Mouse (Mus musculus) macrophage (primary cell): ENCODE results near the gene Git2. TPM values are rescaled to one million over a fixed set of nuclear protein-coding genes. Genes with fewer than 3 reads are reported as not detected.

ENCODE experiments used
- H3K27ac ChIP-seq: fragments of 350-480 bp; formaldehyde crosslinking; 2 replicates; pipeline ENCODE4 v1.9.0; 2021
- H3K36me3 ChIP-seq: fragments of 350-480 bp; formaldehyde crosslinking; 2 replicates; pipeline ENCODE4 v1.9.0; 2021; ENCODE audit errors: inconsistent target
- H3K4me3 ChIP-seq: fragments of 350-480 bp; formaldehyde crosslinking; 2 replicates; pipeline ENCODE4 v1.9.0; 2021; ENCODE audit errors: inconsistent target
- H3K79me2 ChIP-seq: fragments of 350-480 bp; formaldehyde crosslinking; 2 replicates; pipeline ENCODE4 v1.9.0; 2021; ENCODE audit errors: inconsistent target
- WGBS: methylation state at CpG from one replicate; pipeline ENCODE4 v1.1.7; 2026; ENCODE audit warnings: inconsistent platforms; ENCODE audit not compliant: missing documents; 5-methylcytosine and 5-hydroxymethylcytosine counted together
- polyA plus RNA-seq: library from polyadenylated mRNA; stranded (reverse); fragments of 250-400 nt; gene quantifications from 3 replicates; pipeline ENCODE4 v1.2.4, GENCODE M21; 2018; ENCODE audit warnings: inconsistent platforms

Gene Git2
- polyA plus RNA-seq, 1 experiment from 2014 or later, result 50.3 TPM

DNA sequence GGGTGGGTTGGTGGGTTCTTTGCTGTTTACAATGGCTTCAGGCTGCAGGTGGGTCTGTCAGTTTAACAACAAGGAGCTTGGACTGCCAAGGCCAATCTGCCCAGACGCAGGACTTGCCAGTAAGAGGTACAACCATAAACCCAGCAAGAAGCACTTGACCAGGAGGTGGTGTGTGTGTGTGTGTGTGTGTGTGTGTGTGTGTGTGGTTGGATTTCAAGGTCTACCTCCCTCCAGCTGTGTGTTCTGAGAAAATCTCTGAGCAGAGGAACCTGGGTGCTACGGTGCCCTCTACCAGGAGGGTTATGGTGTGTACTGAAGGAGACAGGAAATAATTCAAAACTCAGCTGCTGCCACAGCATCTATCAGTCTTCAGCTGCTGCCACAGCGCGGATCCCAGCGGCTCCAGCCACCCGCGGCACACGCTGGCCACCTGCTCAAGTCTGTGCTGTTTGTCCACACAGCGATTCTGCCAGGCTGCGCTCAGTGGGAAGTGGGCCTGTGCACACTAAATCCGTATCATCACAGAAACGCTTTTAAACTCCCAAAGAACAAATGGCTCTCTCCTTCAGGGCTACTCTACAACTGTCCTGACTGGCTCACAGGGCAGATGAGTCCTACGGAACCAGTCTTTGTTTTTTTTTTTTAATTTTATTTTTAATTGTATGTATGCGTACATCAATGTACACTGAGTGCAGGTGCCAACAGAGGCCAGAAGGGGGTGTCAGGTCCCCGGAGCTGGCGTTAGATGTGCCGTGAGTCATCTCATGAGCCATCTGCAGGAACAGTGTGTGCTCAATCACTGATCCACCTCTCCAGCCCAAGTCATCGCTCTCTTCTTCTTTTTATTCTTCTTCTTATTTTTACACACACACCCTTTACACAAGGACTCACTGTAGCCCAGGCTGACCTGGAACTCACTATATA, 10.2 kb downstream of the Git2 start:
- peaks cover 81% of the 10 kb centered on the region for H3K79me2 ChIP-seq
- no peak overlapping the region for H3K27ac ChIP-seq
- no peak overlapping the region for H3K4me3 ChIP-seq
- WGBS, result 87% methylated on average over 16 of the region's 18 CpGs
- peaks cover 56% of the 10 kb centered on the region for H3K36me3 ChIP-seq

GRCm38 (mm10) chr5:114761980-114762379, 13.3 kb downstream of the Git2 start:
- 94% methylated on average over 8 of the region's 8 CpGs for whole genome bisulfite sequencing
- Histone ChIP-seq H3K79me2 (peaks cover 50% of the 10 kb centered on the region), H3K4me3 (no peak overlapping the region), H3K36me3 (peaks cover 79% of the 10 kb centered on the region), H3K27ac (no peak overlapping the region)

DNA sequence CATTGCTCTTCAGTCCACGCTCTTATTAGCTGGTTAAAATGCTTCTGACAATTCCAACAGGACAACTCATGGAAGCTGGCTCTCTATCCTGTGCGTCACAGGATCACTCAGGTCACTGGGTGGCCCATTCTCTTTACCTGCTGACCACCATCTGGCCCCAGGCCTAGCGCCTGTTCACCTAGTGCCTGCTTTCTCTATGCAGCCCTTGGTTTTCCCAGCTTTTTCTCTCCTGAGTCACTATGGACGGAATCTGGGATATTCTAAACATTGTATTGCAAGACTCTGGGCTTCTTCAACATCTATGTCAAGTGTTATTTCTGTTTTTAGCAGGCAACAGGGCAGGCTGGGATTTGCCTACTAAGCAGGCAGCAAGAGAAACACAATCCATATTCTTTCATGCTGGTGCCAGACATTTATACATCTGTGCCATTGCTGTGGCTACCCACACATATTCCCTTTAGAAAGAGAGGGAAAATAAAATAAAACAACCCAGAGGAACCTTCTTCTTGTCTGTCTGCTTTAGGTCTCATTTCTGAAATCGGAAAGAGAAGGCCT, 15.7 kb downstream of the Git2 start:
- Histone ChIP-seq H3K27ac (no peak overlapping the region), H3K79me2 (peaks cover 27% of the 10 kb centered on the region; the same call in 1 of the 2 replicates), H3K36me3 (peaks cover 90% of the 10 kb centered on the region), H3K4me3 (no peak overlapping the region)
- 91% methylated on average over 5 of the region's 5 CpGs for whole genome bisulfite sequencing

DNA sequence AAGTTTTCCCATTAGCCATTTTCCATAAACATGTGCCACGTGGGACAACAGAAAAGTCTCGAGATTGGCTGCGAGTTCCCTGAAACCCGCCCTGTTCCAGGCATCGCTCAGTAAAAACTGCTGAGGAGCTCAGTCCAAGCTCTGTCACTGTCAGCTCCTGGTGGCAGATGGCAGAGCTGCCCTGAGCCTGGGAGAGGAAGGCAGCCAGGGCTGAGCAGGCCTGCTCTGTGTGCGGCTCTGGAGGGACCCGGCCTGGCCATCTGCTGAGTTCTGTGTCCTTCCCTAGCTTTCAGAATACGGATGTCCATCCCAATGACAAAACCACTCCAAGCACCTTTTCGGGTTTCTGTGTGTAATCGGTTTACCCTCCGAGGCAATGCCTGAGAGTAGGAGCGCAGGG, 21.9 kb downstream of the Git2 start:
- Histone ChIP-seq H3K27ac (no peak overlapping the region), H3K4me3 (no peak overlapping the region), H3K79me2 (no peaks in the 10 kb centered on the region), H3K36me3 (peaks cover 93% of the 10 kb centered on the region)
- WGBS, result 92% methylated on average over 11 of the region's 12 CpGs

DNA sequence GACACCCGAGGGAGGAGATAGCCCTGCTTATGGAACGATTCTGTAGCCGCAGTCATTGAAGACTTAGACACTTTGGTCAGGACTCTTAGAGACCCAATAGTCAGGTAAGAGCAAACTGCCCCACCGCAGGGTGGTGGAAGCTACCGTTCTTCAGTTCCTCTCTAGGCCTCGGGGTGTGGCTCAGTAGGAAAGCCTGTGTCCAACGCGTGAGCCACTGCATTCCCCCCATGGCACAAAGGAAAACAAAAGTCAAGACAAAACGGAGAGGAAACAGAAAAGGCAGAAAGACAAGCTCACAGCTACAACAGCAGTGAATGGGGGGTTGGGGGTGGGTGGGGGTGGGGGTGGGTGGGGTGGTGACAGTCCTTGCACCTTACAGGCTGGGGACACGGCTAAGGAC, 22.9 kb downstream of the Git2 start:
- H3K27ac ChIP-seq, result no peak overlapping the region
- H3K4me3 ChIP-seq, result no peak overlapping the region
- H3K36me3 ChIP-seq, result peaks cover 97% of the 10 kb centered on the region
- H3K79me2 ChIP-seq, result no peaks in the 10 kb centered on the region
- WGBS, result 81% methylated on average over 10 of the region's 10 CpGs

DNA sequence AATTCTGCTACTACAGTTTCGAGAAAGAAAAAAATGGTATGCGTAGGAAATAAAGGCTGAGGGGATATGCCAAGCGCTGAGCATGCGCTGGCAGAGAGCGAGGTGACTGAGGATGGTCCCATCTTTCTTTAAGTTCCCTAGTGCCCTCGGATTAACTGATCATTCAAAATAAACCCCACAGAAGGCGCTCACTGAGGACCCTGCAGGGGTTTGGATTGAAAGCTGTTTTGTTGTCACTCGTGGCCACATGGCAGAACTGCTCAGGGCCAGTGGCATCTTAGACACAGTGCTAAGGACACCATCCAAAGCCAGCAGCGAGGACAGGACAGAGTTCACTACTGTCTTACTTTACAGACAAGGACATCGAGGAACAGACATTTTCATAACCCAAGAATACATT, 25.0 kb downstream of the Git2 start:
- Histone ChIP-seq H3K4me3 (no peak overlapping the region), H3K79me2 (no peaks in the 10 kb centered on the region), H3K36me3 (peaks cover 96% of the 10 kb centered on the region), H3K27ac (no peak overlapping the region)
- WGBS, result 96% methylated on average over 10 of the region's 10 CpGs

GRCm38 (mm10) chr5:114747521-114747920, 27.8 kb downstream of the Git2 start:
- Histone ChIP-seq H3K27ac (no peak overlapping the region), H3K79me2 (no peaks in the 10 kb centered on the region), H3K4me3 (no peak overlapping the region), H3K36me3 (peaks cover 97% of the 10 kb centered on the region)
- 83% methylated on average over 5 of the region's 5 CpGs for WGBS

DNA sequence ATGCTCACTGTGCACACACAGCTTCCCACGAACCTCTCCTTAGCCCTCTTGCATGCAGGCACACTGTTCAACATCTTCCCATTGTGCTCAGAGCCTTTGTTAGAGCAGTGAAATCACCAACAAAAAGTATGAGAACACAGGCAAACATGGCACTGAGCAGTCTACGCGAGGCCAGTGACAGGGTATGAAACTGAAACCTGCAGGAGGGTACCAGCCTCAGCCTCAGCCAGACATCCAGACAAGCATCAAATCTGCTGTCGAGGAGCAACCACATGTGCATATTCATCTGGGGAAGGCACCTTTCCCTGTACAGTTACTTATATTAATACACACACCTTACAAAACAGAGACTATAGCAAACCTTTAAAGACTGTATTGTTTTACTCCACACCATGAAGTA, 28.4 kb downstream of the Git2 start:
- no peaks in the 10 kb centered on the region for H3K79me2 ChIP-seq
- 81% methylated on average over 4 of the region's 4 CpGs for WGBS
- H3K4me3 ChIP-seq, result no peak overlapping the region
- no peak overlapping the region for H3K27ac ChIP-seq
- H3K36me3 ChIP-seq, result peaks cover 97% of the 10 kb centered on the region

DNA sequence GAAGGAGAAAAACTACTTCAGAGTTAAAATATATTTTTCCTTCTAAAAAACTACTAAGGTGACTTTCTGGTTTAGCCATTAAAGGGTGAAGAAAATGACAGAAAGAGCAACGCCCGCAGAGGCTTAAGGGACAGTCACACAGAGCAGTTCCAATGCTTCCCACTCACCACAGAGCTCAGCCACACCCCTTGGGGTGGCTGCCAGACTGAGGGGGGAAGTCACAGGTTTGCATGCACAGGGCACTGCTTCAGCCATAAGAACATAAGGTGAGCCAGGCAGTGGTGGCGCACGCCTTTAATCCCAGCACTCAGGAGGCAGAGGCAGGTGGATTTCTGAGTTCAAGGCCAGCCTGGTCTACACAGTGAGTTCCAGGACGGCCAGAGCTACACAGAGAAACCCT, 29.7 kb downstream of the Git2 start:
- Histone ChIP-seq H3K4me3 (no peak overlapping the region), H3K36me3 (peaks cover 90% of the 10 kb centered on the region), H3K27ac (no peak overlapping the region), H3K79me2 (no peaks in the 10 kb centered on the region)
- WGBS, result 43% methylated on average over 2 of the region's 5 CpGs

GRCm38 (mm10) chr5:114743697-114744090, 31.6 kb downstream of the Git2 start:
- Histone ChIP-seq H3K4me3 (no peak overlapping the region), H3K27ac (no peak overlapping the region), H3K36me3 (peaks cover 74% of the 10 kb centered on the region), H3K79me2 (no peaks in the 10 kb centered on the region)
- WGBS, result 93% methylated on average over 8 of the region's 8 CpGs

- no peak overlapping the region for H3K4me3 ChIP-seq
Observed at GRCm38 (mm10) chr5:114742998-114743696, 32.2 kb downstream of the Git2 start.

DNA sequence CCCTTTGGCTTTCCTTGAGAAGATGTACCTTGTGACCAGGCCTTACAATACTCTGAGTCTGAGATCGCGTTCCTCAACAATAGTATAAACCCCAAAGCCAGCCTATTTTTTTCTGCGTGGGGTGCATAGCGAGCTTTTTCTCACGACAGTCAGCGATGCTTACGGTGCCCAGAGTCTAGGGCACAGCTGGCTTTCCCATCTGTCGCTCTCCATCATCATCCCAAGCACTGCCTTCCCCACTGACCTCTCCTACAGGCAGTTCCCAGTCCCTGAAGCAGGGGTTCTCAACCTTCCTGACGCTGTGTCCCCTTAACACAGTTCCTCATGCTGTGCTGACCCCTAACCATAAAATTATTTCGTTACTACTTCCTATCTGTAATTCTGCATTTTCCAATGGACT, 32.7 kb downstream of the Git2 start:
- peaks cover 74% of the 10 kb centered on the region for H3K36me3 ChIP-seq

More at GRCm38 (mm10) chr5:114742998-114743696, 32.2 kb downstream of the Git2 start:
- Histone ChIP-seq H3K36me3 (peaks cover 74% of the 10 kb centered on the region), H3K79me2 (no peaks in the 10 kb centered on the region), H3K27ac (no peak overlapping the region)
- WGBS, result 93% methylated on average over 13 of the region's 13 CpGs

GRCm38 (mm10) chr5:114740595-114740994, 34.7 kb downstream of the Git2 start:
- 0 out of 2 replicates have a peak, but pooled peaks cover 5% of the 10 kb centered on the region for H3K79me2 ChIP-seq
- whole genome bisulfite sequencing, result 89% methylated on average over 4 of the region's 4 CpGs
- peaks cover 74% of the 10 kb centered on the region for H3K36me3 ChIP-seq
- H3K27ac ChIP-seq, result no peak overlapping the region
- no peak overlapping the region for H3K4me3 ChIP-seq

More for the DNA sequence above, 32.7 kb downstream of the Git2 start:
- Histone ChIP-seq H3K27ac (no peak overlapping the region), H3K79me2 (0 out of 2 replicates have a peak, but pooled peaks cover under 1% of the 10 kb centered on the region), H3K4me3 (no peak overlapping the region)
- 98% methylated on average over 10 of the region's 10 CpGs for WGBS

DNA sequence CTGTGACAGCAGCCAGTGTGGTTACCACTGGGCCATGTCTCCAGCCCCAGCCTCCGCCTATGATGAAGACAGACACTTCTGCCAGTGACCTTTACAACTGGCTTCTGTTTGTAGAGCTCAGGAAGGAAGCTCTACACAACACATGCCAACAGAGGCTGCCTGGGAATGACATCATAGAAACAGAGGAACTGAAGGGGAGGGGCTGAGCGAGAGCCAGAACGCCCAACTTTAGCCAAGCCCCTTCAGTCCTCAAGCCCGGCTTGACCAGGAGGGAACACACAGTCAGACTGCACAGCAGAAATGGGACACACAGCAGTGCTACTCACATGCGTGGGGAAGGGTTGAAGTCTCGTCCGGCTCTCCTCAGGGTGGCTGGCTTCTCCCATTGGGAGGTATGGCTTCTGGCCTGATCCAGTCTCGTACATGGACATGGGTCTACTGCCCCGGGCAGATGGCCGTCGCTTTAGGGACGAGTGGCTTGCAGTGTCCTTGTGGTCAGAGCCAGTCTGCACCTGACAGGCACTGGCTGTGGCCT, 36.5 kb downstream of the Git2 start:
- peak overlapping the region; percentile 24 for H3K27ac ChIP-seq
- 0 out of 2 replicates have a peak, but pooled peaks cover 5% of the 10 kb centered on the region for H3K79me2 ChIP-seq
- peaks cover 71% of the 10 kb centered on the region for H3K36me3 ChIP-seq
- 85% methylated on average over 12 of the region's 12 CpGs for WGBS
- H3K4me3 ChIP-seq, result no peak overlapping the region
